Mouse (Mus musculus) CD4-positive, CD25-positive, alpha-beta regulatory T cell, adult 4 months (primary cell): ENCODE measurements around the gene Arpc2. TPM values are rescaled to one million over a fixed set of nuclear protein-coding genes. Genes with fewer than 3 reads are reported as not detected.

Experiments
- ATAC-seq: one replicate; pipeline ENCODE4 v1.8.0; 2017
- polyA plus RNA-seq, 2 experiments: library from polyadenylated mRNA; unstranded; fragments of 100-300 nt; shearing (Covaris generic); gene quantifications; one replicate each; pipeline ENCODE4 v1.2.1; 2017

The Arpc2 gene
- polyA plus RNA-seq, result 100 to 1,000 TPM; 614 to 635 TPM

- ATAC-seq, result peak; percentile 75
Observed at GRCm38 (mm10) chr1:74235938-74236589, at the start of gene Arpc2. TSS of gene Arpc2 (plus strand) at chr1:74236084.

- ATAC-seq, result no peak
Observed at GRCm38 (mm10) chr1:74190471-74190870, 45.4 kb upstream of the Arpc2 start.

- ATAC-seq, result no peak
Observed at GRCm38 (mm10) chr1:74192711-74193110, 43.2 kb upstream of the Arpc2 start.

DNA sequence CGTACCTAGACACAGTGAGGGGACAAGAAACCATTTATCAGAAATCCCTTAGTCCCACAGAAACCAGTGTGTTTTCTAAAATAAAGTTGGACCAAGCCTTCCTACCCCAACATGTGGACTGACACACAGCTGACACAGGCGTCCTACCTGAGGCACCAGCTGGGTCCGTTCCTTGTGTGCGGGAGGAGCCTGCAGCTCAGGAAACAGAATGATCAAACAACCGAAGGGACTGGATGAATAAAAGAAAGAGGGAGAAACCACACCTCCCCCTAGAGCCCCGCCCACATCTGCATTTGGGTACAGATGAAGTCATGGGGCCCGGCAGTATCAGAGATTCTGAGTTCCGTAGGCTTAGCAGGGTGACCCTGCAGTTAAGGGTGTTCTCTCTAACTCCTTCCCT lies 41.4 kb upstream of the Arpc2 start, which contains the start of gene Cxcr1:
Gene Cxcr1 (minus strand): TSS at position 187 of the 400 bp plus-strand sequence.
- ATAC-seq, result no peak

GRCm38 (mm10) chr1:74195961-74196360 lies 39.9 kb upstream of the Arpc2 start:
- peak; percentile 67 for ATAC-seq

DNA sequence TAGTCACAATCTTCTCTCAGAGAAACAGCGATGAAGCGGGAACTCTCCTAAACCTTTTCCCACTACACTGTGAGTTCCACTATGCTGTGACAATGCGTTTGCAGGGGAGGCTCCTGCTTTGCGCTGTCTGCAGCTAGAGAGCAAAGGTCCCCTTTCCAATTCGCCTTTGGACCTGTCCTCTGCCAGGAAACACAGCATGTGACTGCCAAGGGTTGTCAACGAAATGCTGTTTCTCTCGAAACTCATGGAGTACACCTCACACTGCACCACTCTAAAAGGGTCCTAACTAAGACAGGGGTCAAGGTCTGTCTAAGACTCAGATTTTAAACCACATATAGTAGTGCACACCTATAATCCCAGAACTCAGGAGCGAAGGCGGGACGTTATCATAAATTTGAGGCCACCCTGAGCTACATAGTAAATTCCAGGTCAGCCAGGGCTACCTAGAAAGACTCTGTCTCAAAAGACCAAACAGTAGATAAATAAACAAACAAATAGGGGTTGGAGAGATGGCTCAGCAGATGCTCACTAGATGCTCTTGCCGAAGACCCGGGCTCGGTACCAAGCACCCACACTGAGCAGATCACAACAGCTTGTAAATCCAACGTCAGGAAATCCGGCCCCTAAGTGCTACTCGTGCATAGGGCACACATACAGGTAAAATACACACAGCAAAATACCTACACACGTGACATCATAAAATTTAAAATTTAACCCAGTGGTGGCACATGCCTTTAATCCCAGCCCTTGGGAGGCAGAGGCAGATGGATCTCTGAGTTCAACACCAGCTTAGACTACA lies 39.1 kb upstream of the Arpc2 start:
- no peak for ATAC-seq

DNA sequence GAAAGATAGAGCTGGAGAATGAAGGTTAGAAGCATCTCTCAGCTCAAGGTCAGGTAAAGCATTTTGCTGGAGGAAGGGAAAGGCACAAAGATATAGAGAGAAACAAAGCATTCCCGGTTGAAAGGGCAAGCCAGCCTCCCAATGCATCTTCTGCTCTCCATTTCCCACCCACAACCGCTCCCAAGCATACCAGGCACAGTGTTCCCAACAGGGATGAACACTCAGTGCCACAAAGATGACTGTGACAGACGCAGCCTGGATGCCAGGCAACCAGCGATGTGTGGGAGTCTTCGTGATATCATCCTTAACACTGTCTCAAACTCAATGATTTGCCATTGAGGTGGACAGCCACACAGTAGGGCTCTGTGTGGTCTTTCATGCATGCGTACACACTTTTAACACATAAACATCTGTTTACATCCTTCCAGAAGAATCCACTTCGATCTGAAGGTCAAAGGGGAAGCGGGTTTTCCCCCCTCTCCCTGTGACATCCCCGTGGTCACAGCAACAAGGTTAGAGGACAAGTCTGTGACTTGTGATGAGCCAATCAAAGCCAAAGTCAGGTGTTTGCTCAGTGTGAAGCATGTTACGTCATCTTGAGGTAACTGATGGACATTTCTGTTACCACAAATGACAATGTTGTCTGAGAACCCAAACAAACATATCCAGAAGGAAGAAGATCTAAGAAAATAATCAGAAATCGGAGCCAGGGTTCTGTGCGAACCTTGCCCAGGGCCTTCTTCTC lies 38.0 kb upstream of the Arpc2 start:
- ATAC-seq, result no peak

- ATAC-seq, result no peak
Observed at GRCm38 (mm10) chr1:74199046-74199445, 36.8 kb upstream of the Arpc2 start.

- peak; percentile 82 for ATAC-seq
Observed at GRCm38 (mm10) chr1:74201048-74201844, 34.6 kb upstream of the Arpc2 start.

GRCm38 (mm10) chr1:74203457-74203856 lies 32.4 kb upstream of the Arpc2 start:
- no peak for ATAC-seq

DNA sequence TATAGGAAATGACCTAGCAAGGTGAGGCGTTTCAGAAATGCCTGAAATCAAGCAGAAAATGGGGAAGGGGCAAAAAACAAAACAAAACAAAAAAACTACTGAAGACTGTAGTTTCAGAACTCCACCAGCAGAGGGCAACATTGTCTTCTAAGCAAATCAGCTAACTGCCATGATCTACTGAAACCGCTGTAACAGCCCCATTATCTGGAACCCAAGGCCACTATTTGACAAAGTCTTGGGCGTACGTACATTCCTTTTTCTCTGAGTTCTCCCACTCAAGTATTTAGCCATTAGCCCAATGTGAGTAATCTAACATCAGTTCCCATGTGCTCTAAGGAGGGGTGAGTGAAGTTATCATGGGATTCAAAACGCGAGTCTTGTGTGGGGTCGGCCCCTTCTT lies 30.0 kb upstream of the Arpc2 start:
- ATAC-seq, result peak; percentile 48

- peak; percentile 56 for ATAC-seq
Observed at GRCm38 (mm10) chr1:74206642-74207041, 29.2 kb upstream of the Arpc2 start.

DNA sequence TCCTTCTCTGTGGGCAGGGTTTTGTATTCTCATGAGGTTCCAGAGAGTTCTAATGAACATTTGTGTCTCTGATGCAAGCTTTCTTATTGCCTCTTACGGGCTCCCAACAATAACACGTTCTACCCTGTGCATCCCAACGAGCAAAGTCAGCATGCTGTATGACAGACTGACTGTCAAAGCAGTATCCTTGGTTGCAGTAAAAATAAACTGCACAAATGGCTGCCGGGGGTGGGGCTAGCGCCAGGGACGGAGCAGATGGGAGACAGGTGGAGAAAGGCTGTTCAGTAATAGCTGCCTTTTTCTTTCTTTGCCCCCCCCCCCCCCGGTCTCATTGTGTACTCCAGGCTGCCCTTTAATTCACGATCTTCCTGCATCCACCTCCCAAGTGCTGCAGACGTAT lies 28.0 kb upstream of the Arpc2 start:
- no peak for ATAC-seq

DNA sequence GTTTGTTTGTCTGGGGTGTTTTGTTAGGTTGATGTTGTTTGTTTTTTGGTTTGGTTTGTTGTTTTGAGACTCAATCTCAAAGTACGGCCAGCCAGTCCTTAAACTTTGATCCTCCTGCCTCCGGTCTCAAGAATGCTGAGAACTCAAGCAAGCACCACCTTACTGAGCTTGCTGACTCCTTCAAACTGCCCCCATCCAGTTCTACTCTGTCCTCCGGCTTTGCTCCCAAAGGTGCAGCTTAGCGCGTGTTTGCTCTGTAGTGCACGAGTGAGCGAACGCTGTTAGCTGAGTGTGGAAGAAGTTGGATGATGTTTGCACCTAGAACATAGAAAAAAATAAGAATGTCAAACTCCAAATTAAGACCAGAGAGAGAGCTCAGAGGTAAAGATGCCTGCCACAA lies 26.9 kb upstream of the Arpc2 start:
- no peak for ATAC-seq

DNA sequence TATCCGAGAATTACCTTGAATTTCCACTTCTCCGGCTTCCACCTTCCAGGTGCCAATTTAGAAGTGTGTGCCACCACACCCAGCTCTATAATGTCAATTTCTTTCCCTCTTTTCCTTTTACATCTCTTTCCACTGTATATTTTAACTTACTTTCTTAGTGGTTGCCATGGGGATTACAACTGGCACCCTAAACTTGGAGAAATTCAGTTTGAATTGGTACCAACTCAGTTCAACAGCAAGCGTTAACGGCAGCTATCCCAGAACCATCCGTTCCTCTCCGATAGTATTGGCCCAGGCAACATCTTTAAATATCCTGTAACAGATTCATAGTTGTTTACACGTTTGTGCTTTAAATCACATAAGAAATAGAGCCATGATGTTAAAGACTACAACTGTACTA lies 16.0 kb upstream of the Arpc2 start:
- no peak for ATAC-seq

GRCm38 (mm10) chr1:74227317-74227716 lies 8.6 kb upstream of the Arpc2 start:
- ATAC-seq, result peak; percentile 100

DNA sequence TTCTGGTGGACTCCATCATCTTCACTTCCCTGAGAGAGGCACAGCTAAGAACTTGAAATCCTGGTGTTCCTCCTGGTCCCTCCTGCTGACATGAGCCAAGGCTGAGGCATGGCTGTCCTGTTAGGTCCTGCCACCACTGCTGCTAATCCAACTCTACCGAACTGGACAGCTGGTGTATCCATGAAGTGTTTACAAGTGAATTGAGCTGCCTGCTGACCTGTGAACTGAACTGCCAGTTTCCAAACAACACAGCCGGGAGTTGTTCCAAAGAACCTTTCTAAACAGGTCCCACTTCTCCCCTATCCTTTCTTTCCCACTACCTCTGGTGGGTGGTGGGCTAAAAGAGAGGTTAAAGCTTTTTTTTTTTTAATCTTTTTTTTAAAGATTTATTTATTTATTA lies 5.9 kb upstream of the Arpc2 start:
- no peak for ATAC-seq

- ATAC-seq, result no peak
Observed at GRCm38 (mm10) chr1:74230992-74231391, 4.9 kb upstream of the Arpc2 start.

DNA sequence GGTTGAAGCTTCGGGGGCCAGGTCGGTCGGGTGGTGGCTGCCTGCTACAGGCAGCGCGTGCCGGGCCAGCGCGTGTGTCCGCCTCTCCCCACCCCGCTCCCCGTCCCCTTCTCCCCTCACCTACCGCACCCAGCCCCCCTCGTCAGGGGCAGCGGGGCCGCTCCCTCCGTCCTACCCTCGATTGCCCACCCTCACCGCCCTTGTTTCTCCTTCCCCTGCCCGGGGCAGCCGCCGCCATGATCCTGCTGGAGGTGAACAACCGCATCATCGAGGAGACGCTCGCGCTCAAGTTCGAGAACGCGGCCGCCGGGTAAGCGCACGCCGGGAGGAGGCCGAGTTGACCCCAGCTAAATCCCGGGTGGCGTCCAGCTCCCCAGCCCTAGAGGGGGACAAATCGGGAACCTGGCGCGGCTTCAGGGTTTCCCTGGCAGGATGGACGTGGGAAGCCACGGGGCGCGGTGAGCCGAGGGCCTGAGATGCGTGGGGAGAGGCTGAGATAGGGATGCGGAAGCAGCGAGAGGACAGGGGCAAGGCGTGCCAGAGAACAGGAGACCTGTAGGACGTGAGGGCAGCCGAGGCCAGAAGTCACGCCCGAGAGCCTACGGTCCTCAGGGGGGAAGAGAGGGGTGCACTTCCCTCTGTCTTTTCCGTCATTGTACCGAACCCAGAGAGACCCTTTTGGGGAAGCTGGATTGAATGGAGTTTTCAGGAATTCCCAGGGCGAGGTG lies 870 bp downstream of the Arpc2 start:
- peak; percentile 24 for ATAC-seq

DNA sequence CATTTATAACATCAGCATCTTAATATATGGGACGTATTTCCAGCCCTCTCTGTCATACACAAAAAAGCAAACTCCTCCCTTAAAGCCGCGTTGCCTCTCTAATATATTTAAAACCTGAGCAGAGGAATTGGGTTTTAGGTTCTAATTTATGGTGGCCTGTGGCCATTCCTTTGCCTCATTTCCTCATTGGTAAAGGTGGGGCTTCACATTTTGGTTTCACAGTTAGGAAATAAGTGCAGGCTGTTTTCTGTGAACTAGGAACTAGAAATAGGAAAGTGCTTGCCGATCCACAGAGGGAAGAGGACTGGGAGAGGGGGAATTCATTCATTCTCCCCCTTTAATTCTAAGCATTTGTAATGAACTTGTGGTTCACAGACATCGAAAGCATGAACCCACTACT lies 1.8 kb downstream of the Arpc2 start:
- no peak for ATAC-seq

GRCm38 (mm10) chr1:74238136-74238535 lies 2.3 kb downstream of the Arpc2 start:
- ATAC-seq, result no peak

- peak; percentile 40 for ATAC-seq
Observed at GRCm38 (mm10) chr1:74239162-74239561, 3.3 kb downstream of the Arpc2 start.
